Comparison of ENCODE assay signal across 9 mouse cellular contexts in the genomic region with DNA sequence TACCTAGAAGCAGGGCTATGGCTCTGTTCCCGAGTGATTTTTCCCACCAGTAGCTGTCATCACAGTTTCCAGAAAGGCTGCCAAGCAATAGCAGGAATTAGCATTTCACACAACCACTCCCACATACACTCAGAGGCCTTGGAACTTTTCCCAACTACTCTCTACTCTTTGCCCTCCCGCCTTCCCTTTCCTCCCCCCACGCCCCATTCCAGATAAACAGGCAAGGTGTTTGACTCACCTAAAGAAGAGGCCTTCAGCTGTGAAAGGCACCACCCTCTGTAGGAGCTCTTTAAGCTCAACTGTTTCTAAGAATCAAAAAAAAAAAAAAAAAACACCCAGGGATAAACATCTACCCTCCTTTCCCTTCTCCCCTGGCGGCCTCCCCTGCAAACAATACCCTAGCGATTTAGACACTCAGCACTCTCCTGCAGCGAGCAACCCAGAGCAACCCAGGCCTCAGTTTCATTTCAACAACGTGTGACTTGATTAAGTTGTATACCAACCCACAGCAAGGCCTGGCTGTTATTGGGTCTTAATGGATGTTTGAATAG. TPM values are rescaled to one million over a fixed set of nuclear protein-coding genes. Genes with fewer than 3 reads are reported as not detected.
A peak's percentile ranks its signal among the peaks of the same experiment; 100 is the strongest.
DNase-seq lines count a peak whose midpoint lies in the region; ATAC-seq and TF ChIP-seq lines count a peak whose summit lies in the region.
"Had no signal": no experiment of that assay in that cellular context is flagged by ENCODE, and none has a peak within 500 bp of the region (broad histone marks: within the 10 kb centered on the region; RNA-seq: fewer than 3 reads in every experiment).

No protein-coding gene starts in this region.

- no peak overlapping the region for H3K9ac ChIP-seq in kidney, embryonic 15.5 days
- no peak overlapping the region for H3K9ac ChIP-seq in heart, embryonic 12.5 days
- H3K9ac ChIP-seq: neural tube, embryonic 13.5 days had no signal

- TF ChIP-seq POLR2A in lung, adult 2 months (IDR thresholded peaks at IDR 0.05; ENCODE audit: borderline replicate concordance, extremely low read depth, low read depth, low read length) = no peak

- H3K36me3 ChIP-seq in kidney, embryonic 15.5 days = no peaks in the 10 kb centered on the region
- H3K36me3 ChIP-seq in heart, embryonic 12.5 days = no peaks in the 10 kb centered on the region
- H3K36me3 ChIP-seq: neural tube, embryonic 13.5 days had no signal

- WGBS in kidney, embryonic 15.5 days = 30% methylated on average over 7 of the region's 7 CpGs
- 17% methylated on average over 7 of the region's 7 CpGs for WGBS in heart, embryonic 12.5 days
- WGBS in lung, adult 2 months = 16% methylated on average over 7 of the region's 7 CpGs

- no peak for ATAC-seq in kidney, embryonic 15.5 days (replicated peaks; ENCODE audit: low FRiP score)
- ATAC-seq in heart, embryonic 12.5 days (ENCODE audit: insufficient number of reproducible peaks, low FRiP score) = peak; percentile 53

- no peak for TF ChIP-seq CTCF in lung, adult 2 months (IDR thresholded peaks at IDR 0.05; ENCODE audit: insufficient read depth, low read length)

- no peak overlapping the region for H3K27ac ChIP-seq in kidney, embryonic 15.5 days
- H3K27ac ChIP-seq in heart, embryonic 12.5 days (ENCODE audit: poor library complexity, severe bottlenecking) = peak overlapping the region; percentile 79
- H3K27ac ChIP-seq: neural tube, embryonic 13.5 days had no signal

- no peak overlapping the region for H3K4me2 ChIP-seq in kidney, embryonic 15.5 days
- H3K4me2 ChIP-seq in heart, embryonic 12.5 days = no peak overlapping the region
- H3K4me2 ChIP-seq: neural tube, embryonic 13.5 days had no signal

- no peaks in the 10 kb centered on the region for H3K9me3 ChIP-seq in kidney, embryonic 15.5 days (replicated peaks)
- no peaks in the 10 kb centered on the region for H3K9me3 ChIP-seq in heart, embryonic 12.5 days (replicated peaks)
- H3K9me3 ChIP-seq: neural tube, embryonic 13.5 days had no signal

- H3K27me3 ChIP-seq in kidney, embryonic 15.5 days = no peaks in the 10 kb centered on the region
- no peaks in the 10 kb centered on the region for H3K27me3 ChIP-seq in heart, embryonic 12.5 days (replicated peaks)
- H3K27me3 ChIP-seq: neural tube, embryonic 13.5 days had no signal

- H3K4me1 ChIP-seq in kidney, embryonic 15.5 days = peaks cover 4% of the 10 kb centered on the region; the same call in 1 of the 2 replicates
- peaks cover 19% of the 10 kb centered on the region for H3K4me1 ChIP-seq in heart, embryonic 12.5 days (replicated peaks)
- peaks cover 14% of the 10 kb centered on the region for H3K4me1 ChIP-seq in lung, adult 2 months (ENCODE audit: control insufficient read depth, insufficient read depth, low read length)
- H3K4me1 ChIP-seq: neural tube, embryonic 13.5 days had no signal

- DNase-seq in kidney, adult 11 months = peak; percentile 78
- peak; percentile 76 for DNase-seq in R1 (ENCODE audit: low read depth, low spot score)
- DNase-seq in lung, adult 2 months = peak; percentile 55
- DNase-seq in urinary bladder, postnatal 25 days (ENCODE audit: low spot score) = no peak
- no peak for DNase-seq in frontal cortex, postnatal 14 days (ENCODE audit: low spot score in 2 of 2)
- no peak for DNase-seq in right cerebral cortex, postnatal 14 days

- H3K4me3 ChIP-seq in kidney, embryonic 15.5 days (replicated peaks) = no peak overlapping the region
- no peak overlapping the region for H3K4me3 ChIP-seq in heart, embryonic 12.5 days
- H3K4me3 ChIP-seq in lung, adult 2 months (replicated peaks; ENCODE audit: extremely low read depth, low read depth, low read length) = no peak overlapping the region
- H3K4me3 ChIP-seq: neural tube, embryonic 13.5 days had no signal

RNA-seq across cellular contexts. Expression of a gene that starts 13.2 kb away (rescaled TPM):
- polyA plus RNA-seq in kidney, embryonic 15.5 days (2015; fragmentation: Nextera tagmentation; extraction: Ambion mirVana) = 52.4 and 54.1 TPM in 2 replicates
- polyA plus RNA-seq in heart, embryonic 12.5 days (2016; fragmentation: Nextera tagmentation; extraction: Ambion mirVana) = 62.7 and 63.4 TPM in 2 replicates
- 5.1 and 8.3 TPM in 2 replicates for polyA plus RNA-seq in lung, adult 2 months (2012; rRNA removed)

RNA-seq across cellular contexts. Expression of a gene that starts 21.9 kb away (rescaled TPM):
- polyA plus RNA-seq in kidney, embryonic 15.5 days (2015; fragmentation: Nextera tagmentation; extraction: Ambion mirVana) = 76.9 and 88.5 TPM in 2 replicates
- 87.8 and 95.3 TPM in 2 replicates for polyA plus RNA-seq in heart, embryonic 12.5 days (2016; fragmentation: Nextera tagmentation; extraction: Ambion mirVana)
- 22.3 and 23.1 TPM in 2 replicates for polyA plus RNA-seq in lung, adult 2 months (2012; rRNA removed)

RNA-seq across cellular contexts. Expression of a gene that starts 49.6 kb away (rescaled TPM):
- polyA plus RNA-seq in kidney, embryonic 15.5 days (2015; fragmentation: Nextera tagmentation; extraction: Ambion mirVana) = 0.10 and 0.53 TPM in 2 replicates
- 0.06 and 0.08 TPM in 2 replicates for polyA plus RNA-seq in heart, embryonic 12.5 days (2016; fragmentation: Nextera tagmentation; extraction: Ambion mirVana)
- polyA plus RNA-seq in lung, adult 2 months (2012; rRNA removed) = 0.23 and 0.24 TPM in 2 replicates

Comparison
In these comparisons a context has a peak if more than half of its experiments do, and no peak if none do; other contexts are left out.
1. DNase-seq: peak in kidney, adult 11 months (single experiment), R1 (single experiment) and lung, adult 2 months (single experiment); none in urinary bladder, postnatal 25 days (single experiment), frontal cortex, postnatal 14 days (0 of 2) and right cerebral cortex, postnatal 14 days (single experiment).